Mouse (Mus musculus): ENCODE measurements around the gene Il20rb. TPM values are rescaled to one million over a fixed set of nuclear protein-coding genes. Genes with fewer than 3 reads are reported as not detected.

Gene Il20rb
- polyA plus RNA-seq (2015; fragmentation: Nextera tagmentation; extraction: Ambion mirVana), result 1.4 and 1.5 TPM in 2 replicates

GRCm38 (mm10) chr9:100486431-100486830, at the start of gene Il20rb:
Gene Il20rb, minus strand, starts transcription at chr9:100486788.
- Histone ChIP-seq H3K4me1 (peaks cover 14% of the 10 kb centered on the region; the same call in 1 of the 2 replicates), H3K4me3 (no peak within 1 kb of the TSS), H3K9ac (no peak within 1 kb of the TSS), H3K4me2 (no peak within 1 kb of the TSS), H3K27me3 (no peaks in the 10 kb centered on the region), H3K9me3 (no peaks in the 10 kb centered on the region), H3K27ac (no peak within 1 kb of the TSS), H3K36me3 (peaks cover 4% of the 10 kb centered on the region; the same call in 1 of the 2 replicates)
- no peak for ATAC-seq (ENCODE audit: borderline replicate concordance, extremely low read depth, low FRiP score, low TSS enrichment)
- WGBS, result 83% methylated on average over 5 of the region's 5 CpGs

- Histone ChIP-seq H3K36me3 (no peaks in the 10 kb centered on the region), H3K4me1 (peaks cover 11% of the 10 kb centered on the region), H3K4me3 (no peak overlapping the region), H3K9ac (no peak overlapping the region), H3K27me3 (no peaks in the 10 kb centered on the region), H3K4me2 (no peak overlapping the region), H3K27ac (no peak overlapping the region), H3K9me3 (no peaks in the 10 kb centered on the region)
- no peak for ATAC-seq (ENCODE audit: borderline replicate concordance, extremely low read depth, low FRiP score, low TSS enrichment)
- 68% methylated on average over 2 of the region's 2 CpGs for WGBS
Measured at GRCm38 (mm10) chr9:100535618-100536262, 49.2 kb upstream of the Il20rb start.

DNA sequence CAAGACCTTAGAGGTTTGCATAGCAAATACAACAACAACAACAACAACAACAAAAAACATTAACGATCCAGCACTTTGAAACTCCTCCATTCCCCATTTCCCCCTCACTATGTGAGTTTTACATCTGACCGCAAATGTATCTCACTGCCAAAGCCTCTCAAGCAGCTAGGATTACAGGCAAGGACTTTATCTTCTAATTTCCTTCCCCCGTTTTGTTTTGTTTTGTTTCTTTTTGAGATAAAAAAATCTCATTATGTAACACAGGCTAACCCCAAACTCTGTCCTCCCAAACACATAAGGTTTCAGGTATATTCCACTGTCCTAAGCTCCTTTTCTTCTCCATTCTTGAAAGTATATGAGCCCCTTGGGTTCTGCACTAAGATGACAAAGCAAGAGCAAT, 48.1 kb upstream of the Il20rb start:
- Histone ChIP-seq H3K9me3 (no peaks in the 10 kb centered on the region), H3K4me2 (no peak overlapping the region), H3K36me3 (no peaks in the 10 kb centered on the region), H3K4me1 (peaks cover 11% of the 10 kb centered on the region), H3K27me3 (no peaks in the 10 kb centered on the region), H3K4me3 (no peak overlapping the region), H3K9ac (no peak overlapping the region), H3K27ac (no peak overlapping the region)
- no peak for ATAC-seq (ENCODE audit: borderline replicate concordance, extremely low read depth, low FRiP score, low TSS enrichment)
- 87% methylated on average over 3 of the region's 3 CpGs for WGBS

DNA sequence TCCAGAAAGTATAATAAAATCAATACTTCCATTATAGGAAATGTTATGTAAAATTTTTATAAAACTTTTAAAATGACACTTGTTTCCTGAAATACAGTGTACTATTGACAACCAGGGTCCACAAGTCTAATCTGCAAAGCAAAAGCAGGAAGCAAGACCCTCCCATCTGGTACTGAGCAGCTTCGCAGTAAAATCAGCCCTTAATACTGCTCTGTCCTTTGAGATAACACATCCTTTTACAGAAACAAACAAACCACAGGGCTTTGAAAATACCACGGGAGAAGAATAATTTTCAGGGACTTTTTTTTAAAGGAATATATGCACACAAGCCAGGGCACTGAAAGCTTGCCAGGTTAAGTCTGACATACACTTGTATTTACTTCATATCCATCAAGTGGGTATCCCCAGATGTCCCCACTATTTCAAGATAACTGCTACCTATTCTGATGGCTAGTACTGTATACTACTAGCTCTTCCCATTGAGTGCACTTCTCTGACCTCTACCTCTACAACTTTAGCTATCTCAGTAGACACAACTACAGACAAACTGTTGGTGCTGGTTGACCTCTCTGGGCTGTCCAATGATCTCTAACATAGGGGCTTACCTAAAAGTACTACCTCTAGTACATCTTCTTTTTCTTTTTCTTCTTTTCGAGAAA, 46.4 kb upstream of the Il20rb start:
- Histone ChIP-seq H3K36me3 (no peaks in the 10 kb centered on the region), H3K27ac (no peak overlapping the region), H3K9me3 (no peaks in the 10 kb centered on the region), H3K27me3 (no peaks in the 10 kb centered on the region), H3K9ac (no peak overlapping the region), H3K4me2 (no peak overlapping the region), H3K4me3 (no peak overlapping the region), H3K4me1 (peaks cover 11% of the 10 kb centered on the region)
- WGBS, result 59% methylated on average over 3 of the region's 3 CpGs
- ATAC-seq (ENCODE audit: borderline replicate concordance, extremely low read depth, low FRiP score, low TSS enrichment), result no peak

DNA sequence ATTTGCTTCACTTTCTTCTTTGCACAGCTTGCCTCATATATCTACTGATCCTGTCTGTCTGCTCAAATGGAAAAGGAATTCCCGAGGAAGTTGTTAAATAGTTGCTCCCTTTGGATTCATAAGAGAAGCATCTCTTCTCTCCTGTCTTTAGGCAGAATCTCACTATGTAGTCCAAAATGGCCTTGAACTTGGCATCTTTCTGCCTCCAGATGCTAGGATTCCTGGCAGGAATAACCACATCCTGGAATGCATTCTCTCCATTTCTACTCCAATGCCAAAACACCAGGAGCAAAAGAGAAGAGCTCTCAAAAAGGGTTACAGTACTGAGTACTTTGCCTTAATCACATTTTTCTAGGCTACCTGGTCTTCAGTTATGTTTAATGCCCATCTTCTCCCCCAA, 44.7 kb upstream of the Il20rb start:
- no peak for ATAC-seq (ENCODE audit: borderline replicate concordance, extremely low read depth, low FRiP score, low TSS enrichment)
- no peak overlapping the region for H3K27ac ChIP-seq
- no peak overlapping the region for H3K4me3 ChIP-seq
- peaks cover 9% of the 10 kb centered on the region for H3K4me1 ChIP-seq
- H3K9ac ChIP-seq, result no peak overlapping the region
- no peaks in the 10 kb centered on the region for H3K27me3 ChIP-seq
- H3K36me3 ChIP-seq, result no peaks in the 10 kb centered on the region
- no peaks in the 10 kb centered on the region for H3K9me3 ChIP-seq
- 57% methylated on average over 1 of the region's 1 CpGs for WGBS
- no peak overlapping the region for H3K4me2 ChIP-seq

GRCm38 (mm10) chr9:100525225-100525624, 38.6 kb upstream of the Il20rb start:
- no peak overlapping the region for H3K4me3 ChIP-seq
- H3K27me3 ChIP-seq, result no peaks in the 10 kb centered on the region
- no peak overlapping the region for H3K27ac ChIP-seq
- WGBS, result 80% methylated on average over 2 of the region's 2 CpGs
- H3K9ac ChIP-seq, result no peak overlapping the region
- no peaks in the 10 kb centered on the region for H3K4me1 ChIP-seq
- no peak overlapping the region for H3K4me2 ChIP-seq
- H3K9me3 ChIP-seq, result no peaks in the 10 kb centered on the region
- no peaks in the 10 kb centered on the region for H3K36me3 ChIP-seq
- ATAC-seq (ENCODE audit: borderline replicate concordance, extremely low read depth, low FRiP score, low TSS enrichment), result no peak

DNA sequence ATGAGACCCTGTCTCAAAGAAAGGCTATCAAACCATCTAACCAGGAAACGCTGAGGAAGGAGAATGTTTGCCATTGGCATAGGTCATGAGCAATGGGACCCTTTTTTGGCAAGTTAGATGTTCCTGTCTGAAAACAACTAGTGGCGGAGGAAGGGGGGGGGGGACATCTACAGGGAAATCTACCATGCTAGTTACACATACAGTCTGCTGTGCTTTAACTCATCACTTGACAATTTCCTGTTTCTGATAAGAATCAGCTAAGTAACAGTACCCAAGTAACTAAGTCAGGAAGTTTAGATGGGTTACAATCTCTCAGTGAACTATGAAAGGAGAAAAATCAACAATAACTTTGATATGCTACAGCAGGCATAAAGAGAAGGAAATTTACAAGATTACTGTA, 35.4 kb upstream of the Il20rb start:
- no peak for ATAC-seq (ENCODE audit: borderline replicate concordance, extremely low read depth, low FRiP score, low TSS enrichment)
- Histone ChIP-seq H3K27ac (no peak overlapping the region), H3K36me3 (no peaks in the 10 kb centered on the region), H3K4me3 (no peak overlapping the region), H3K27me3 (no peaks in the 10 kb centered on the region), H3K9me3 (no peaks in the 10 kb centered on the region), H3K4me1 (no peaks in the 10 kb centered on the region), H3K9ac (no peak overlapping the region), H3K4me2 (no peak overlapping the region)
- WGBS, result 59% methylated on average over 2 of the region's 2 CpGs

DNA sequence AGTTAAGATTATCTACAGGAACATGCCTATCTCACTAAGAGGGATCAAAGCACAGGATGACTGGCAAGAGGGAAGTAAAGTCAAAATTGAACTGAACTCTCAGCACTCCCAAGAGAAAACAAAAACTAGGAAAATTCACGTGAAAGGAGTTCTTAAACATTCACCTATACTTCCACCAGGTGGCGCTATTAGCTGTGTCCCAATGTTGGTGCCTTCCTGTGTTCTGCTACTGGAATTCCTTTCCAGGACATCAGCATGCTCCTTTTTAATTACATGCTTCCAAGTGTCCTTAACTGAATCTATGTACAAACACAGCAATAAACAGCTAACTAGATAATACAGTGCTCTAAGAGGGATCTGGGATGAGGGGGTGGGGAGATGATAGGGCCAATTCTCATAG, 34.0 kb upstream of the Il20rb start:
- Histone ChIP-seq H3K9ac (no peak overlapping the region), H3K4me1 (no peaks in the 10 kb centered on the region), H3K27ac (no peak overlapping the region), H3K36me3 (no peaks in the 10 kb centered on the region), H3K4me3 (no peak overlapping the region), H3K4me2 (no peak overlapping the region), H3K9me3 (no peaks in the 10 kb centered on the region), H3K27me3 (no peaks in the 10 kb centered on the region)
- 3% methylated on average over 2 of the region's 2 CpGs for WGBS
- ATAC-seq (ENCODE audit: borderline replicate concordance, extremely low read depth, low FRiP score, low TSS enrichment), result no peak

GRCm38 (mm10) chr9:100520012-100520411, 33.4 kb upstream of the Il20rb start:
- Histone ChIP-seq H3K4me2 (no peak overlapping the region), H3K36me3 (no peaks in the 10 kb centered on the region), H3K9ac (no peak overlapping the region), H3K9me3 (no peaks in the 10 kb centered on the region), H3K4me1 (no peaks in the 10 kb centered on the region), H3K27me3 (no peaks in the 10 kb centered on the region), H3K4me3 (no peak overlapping the region), H3K27ac (no peak overlapping the region)
- ATAC-seq (ENCODE audit: borderline replicate concordance, extremely low read depth, low FRiP score, low TSS enrichment), result no peak
- 92% methylated on average over 3 of the region's 3 CpGs for WGBS

- no peak overlapping the region for H3K4me3 ChIP-seq
- H3K9me3 ChIP-seq, result no peaks in the 10 kb centered on the region
- no peaks in the 10 kb centered on the region for H3K36me3 ChIP-seq
- 76% methylated on average over 2 of the region's 2 CpGs for WGBS
- 0 out of 2 replicates have a peak overlapping the region, but pooled peaks have one; percentile 13 for H3K27ac ChIP-seq
- no peaks in the 10 kb centered on the region for H3K27me3 ChIP-seq
- H3K9ac ChIP-seq, result no peak overlapping the region
- no peak for ATAC-seq (ENCODE audit: borderline replicate concordance, extremely low read depth, low FRiP score, low TSS enrichment)
- no peak overlapping the region for H3K4me2 ChIP-seq
- H3K4me1 ChIP-seq, result peaks cover 3% of the 10 kb centered on the region; the same call in 1 of the 2 replicates
Measured at GRCm38 (mm10) chr9:100507581-100507980, 21.0 kb upstream of the Il20rb start.

- no peak overlapping the region for H3K4me3 ChIP-seq
- no peaks in the 10 kb centered on the region for H3K27me3 ChIP-seq
- 25% methylated on average over 2 of the region's 2 CpGs for whole genome bisulfite sequencing
- peaks cover under 1% of the 10 kb centered on the region; the same call in 1 of the 2 replicates for H3K36me3 ChIP-seq
- no peak overlapping the region for H3K9ac ChIP-seq
- H3K9me3 ChIP-seq, result no peaks in the 10 kb centered on the region
- H3K4me1 ChIP-seq, result peaks cover 3% of the 10 kb centered on the region; the same call in 1 of the 2 replicates
- no peak for ATAC-seq (ENCODE audit: borderline replicate concordance, extremely low read depth, low FRiP score, low TSS enrichment)
- H3K27ac ChIP-seq, result no peak overlapping the region; the same call in 1 of the 2 replicates
- peak overlapping the region; percentile 20; the same call in 1 of the 2 replicates for H3K4me2 ChIP-seq
Measured at GRCm38 (mm10) chr9:100506652-100507051, 20.1 kb upstream of the Il20rb start.

DNA sequence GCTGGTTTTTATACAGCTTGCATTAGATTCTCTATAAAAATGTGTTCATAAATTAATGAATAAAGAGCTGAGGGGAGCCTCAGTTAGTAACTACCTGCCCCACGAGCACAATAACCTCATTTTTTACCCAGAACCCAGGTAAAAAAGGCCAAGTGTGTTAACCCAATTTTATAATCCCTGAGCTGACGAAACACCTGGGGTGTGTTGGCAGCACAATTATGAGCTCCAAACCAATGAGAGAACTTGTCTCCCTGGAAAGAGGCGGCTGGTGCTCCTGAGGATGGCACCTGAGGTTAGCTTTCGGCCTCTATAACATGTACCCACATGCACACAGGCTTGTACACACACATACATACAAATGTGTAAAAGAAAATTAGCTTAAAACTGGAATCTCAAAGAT, 18.9 kb upstream of the Il20rb start:
- Histone ChIP-seq H3K9ac (no peak overlapping the region), H3K4me2 (peak overlapping the region; percentile 9; the same call in 1 of the 2 replicates), H3K4me1 (peaks cover 3% of the 10 kb centered on the region; the same call in 1 of the 2 replicates), H3K27me3 (no peaks in the 10 kb centered on the region), H3K36me3 (peaks cover 4% of the 10 kb centered on the region; the same call in 1 of the 2 replicates), H3K9me3 (no peaks in the 10 kb centered on the region), H3K4me3 (peak overlapping the region; percentile 4; the same call in 1 of the 2 replicates), H3K27ac (no peak overlapping the region)
- no peak for ATAC-seq (ENCODE audit: borderline replicate concordance, extremely low read depth, low FRiP score, low TSS enrichment)
- WGBS, result 84% methylated on average over 4 of the region's 4 CpGs
